Mouse (Mus musculus) spleen, postnatal 10 days (tissue): ENCODE results near the gene Krt86.
"Not testable (repeated sequence)": the region's sequence is repeated elsewhere in the genome, so short reads cannot be mapped to it uniquely, and the experiment has no call there.

Experiments
- DNase-seq, 2 experiments: peaks; one replicate each; pipeline ENCODE4 v3.0.0; 2021 to 2022; ENCODE audit warnings: low spot score in 2 of 2

Krt86 gene

GRCm38 (mm10) chr15:101492718-101493117 is 19.4 kb downstream of the Krt86 start:
- no peak for DNase-seq

GRCm38 (mm10) chr15:101493713-101494112 is 20.4 kb downstream of the Krt86 start:
- no peak for DNase-seq

- DNase-seq: no peak
These were observed 20.9 kb downstream of the Krt86 start for GRCm38 (mm10) chr15:101494203-101494602.

- no peak for DNase-seq
These were observed 22.0 kb downstream of the Krt86 start for GRCm38 (mm10) chr15:101495266-101495665.

GRCm38 (mm10) chr15:101497181-101497580 is 23.9 kb downstream of the Krt86 start:
- no peak for DNase-seq

GRCm38 (mm10) chr15:101506896-101507758 is 33.8 kb downstream of the Krt86 start:
- no peak for DNase-seq

GRCm38 (mm10) chr15:101508247-101508646 is 35.0 kb downstream of the Krt86 start:
- no peak for DNase-seq

- not testable (repeated sequence) for DNase-seq
These were observed 43.9 kb downstream of the Krt86 start, which contains the start of gene Gm49425 for GRCm38 (mm10) chr15:101517161-101517560. TSS of gene Gm49425 (minus strand) at chr15:101517261.

- peak in 1 of 2 experiments; percentile 61 for DNase-seq
These were observed 46.5 kb downstream of the Krt86 start for GRCm38 (mm10) chr15:101519792-101520191.

- no peak for DNase-seq
These were observed 49.4 kb downstream of the Krt86 start for GRCm38 (mm10) chr15:101522556-101523232.
